Mouse (Mus musculus): ENCODE results near the gene Rps15. TPM values are rescaled to one million over a fixed set of nuclear protein-coding genes. Genes with fewer than 3 reads are reported as not detected.

The Rps15 gene
- polyA plus RNA-seq, 1 experiment from 2014 or later, result 836 TPM

DNA sequence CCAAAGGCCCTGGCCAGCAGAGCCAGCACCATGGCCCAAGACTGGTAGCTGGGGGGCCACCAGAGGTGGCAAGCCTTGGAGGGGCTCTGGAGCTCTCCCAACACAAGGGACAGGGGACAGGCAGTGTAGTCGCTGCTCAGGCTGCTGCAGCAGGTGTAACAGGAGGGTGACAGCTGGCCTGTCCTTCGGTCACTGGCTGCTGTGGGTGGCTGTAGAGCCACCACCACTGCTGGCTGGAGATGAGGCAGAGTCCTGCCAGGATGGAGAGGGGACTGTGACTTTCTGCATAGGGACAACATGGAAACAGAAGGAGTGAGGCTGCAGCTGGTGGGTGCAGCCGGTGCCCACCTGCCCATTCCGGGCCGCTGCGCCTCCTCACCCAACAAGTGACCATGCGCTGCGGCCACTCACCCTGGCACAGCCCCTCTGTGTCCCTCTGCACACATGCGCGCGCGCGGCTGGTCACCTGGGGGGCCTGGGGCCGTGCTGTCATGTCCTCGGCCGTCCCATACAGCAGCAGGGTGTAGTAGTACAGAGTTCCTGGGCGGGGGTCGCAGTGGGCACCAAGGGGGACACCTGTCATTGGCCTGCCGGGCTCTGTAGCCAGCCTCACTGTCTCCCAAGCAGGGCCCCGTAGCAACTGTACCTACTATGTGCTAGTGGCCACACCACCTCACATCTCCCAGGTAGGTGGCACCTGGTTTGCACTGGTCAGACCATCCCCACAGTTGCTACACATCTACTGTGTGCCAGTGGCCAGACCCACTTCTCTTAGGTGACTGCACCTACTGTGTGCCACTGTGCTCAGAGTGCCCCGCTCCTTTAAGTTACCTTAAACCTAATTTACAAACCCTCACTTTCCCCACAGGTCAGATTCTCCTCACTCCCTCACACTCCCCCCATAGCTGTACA, 29.7 kb downstream of the Rps15 start:
- H3K9me3 ChIP-seq (replicated peaks), result no peaks in the 10 kb centered on the region
- H3K27me3 ChIP-seq, result peaks cover 9% of the 10 kb centered on the region; the same call in 1 of the 2 replicates
- H3K4me1 ChIP-seq (replicated peaks), result peaks cover 84% of the 10 kb centered on the region
- peak overlapping the region; percentile 80 for H3K4me3 ChIP-seq (replicated peaks)
- 83% methylated on average over 21 of the region's 21 CpGs for WGBS (ENCODE audit: insufficient replicate concordance)
- no peak for ATAC-seq (ENCODE audit: low read depth)
- peak overlapping the region; percentile 91 for H3K27ac ChIP-seq
- peaks cover 24% of the 10 kb centered on the region for H3K36me3 ChIP-seq
- peak overlapping the region; percentile 82 for H3K9ac ChIP-seq
- no peak for DNase-seq
- peak overlapping the region; percentile 100 for H3K4me2 ChIP-seq

DNA sequence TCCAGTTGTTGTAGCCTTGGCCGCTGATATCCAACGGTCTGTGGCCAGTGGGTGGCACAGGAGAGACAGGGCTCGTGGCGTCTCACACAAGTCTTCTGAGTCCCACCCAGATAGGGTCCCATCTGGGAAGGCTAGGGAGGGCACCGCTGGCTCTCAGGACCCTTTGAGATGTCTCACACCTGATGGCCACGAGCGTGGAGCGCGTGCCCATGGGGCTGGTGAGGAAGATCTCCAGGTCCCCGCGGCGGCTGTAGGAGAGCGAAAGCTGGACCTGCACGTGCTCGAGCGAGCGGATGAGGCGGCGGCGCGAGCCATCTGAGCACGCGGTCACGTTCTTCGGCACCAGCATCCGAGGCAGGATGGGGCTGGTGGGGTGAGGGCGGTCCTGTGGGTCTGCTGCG, 30.6 kb downstream of the Rps15 start:
- DNase-seq, result no peak
- peaks cover 75% of the 10 kb centered on the region for H3K4me1 ChIP-seq (replicated peaks)
- H3K9ac ChIP-seq, result peak overlapping the region; percentile 82
- ATAC-seq (ENCODE audit: low read depth), result peak; percentile 8; the same call in 1 of the 2 replicates
- 2% methylated on average over 28 of the region's 28 CpGs for WGBS (ENCODE audit: insufficient replicate concordance)
- peak overlapping the region; percentile 91 for H3K27ac ChIP-seq
- H3K36me3 ChIP-seq, result peaks cover 17% of the 10 kb centered on the region
- H3K27me3 ChIP-seq, result 0 out of 2 replicates have a peak, but pooled peaks cover under 1% of the 10 kb centered on the region
- H3K4me2 ChIP-seq, result peak overlapping the region; percentile 100
- no peaks in the 10 kb centered on the region for H3K9me3 ChIP-seq (replicated peaks)
- peak overlapping the region; percentile 80 for H3K4me3 ChIP-seq (replicated peaks)

DNA sequence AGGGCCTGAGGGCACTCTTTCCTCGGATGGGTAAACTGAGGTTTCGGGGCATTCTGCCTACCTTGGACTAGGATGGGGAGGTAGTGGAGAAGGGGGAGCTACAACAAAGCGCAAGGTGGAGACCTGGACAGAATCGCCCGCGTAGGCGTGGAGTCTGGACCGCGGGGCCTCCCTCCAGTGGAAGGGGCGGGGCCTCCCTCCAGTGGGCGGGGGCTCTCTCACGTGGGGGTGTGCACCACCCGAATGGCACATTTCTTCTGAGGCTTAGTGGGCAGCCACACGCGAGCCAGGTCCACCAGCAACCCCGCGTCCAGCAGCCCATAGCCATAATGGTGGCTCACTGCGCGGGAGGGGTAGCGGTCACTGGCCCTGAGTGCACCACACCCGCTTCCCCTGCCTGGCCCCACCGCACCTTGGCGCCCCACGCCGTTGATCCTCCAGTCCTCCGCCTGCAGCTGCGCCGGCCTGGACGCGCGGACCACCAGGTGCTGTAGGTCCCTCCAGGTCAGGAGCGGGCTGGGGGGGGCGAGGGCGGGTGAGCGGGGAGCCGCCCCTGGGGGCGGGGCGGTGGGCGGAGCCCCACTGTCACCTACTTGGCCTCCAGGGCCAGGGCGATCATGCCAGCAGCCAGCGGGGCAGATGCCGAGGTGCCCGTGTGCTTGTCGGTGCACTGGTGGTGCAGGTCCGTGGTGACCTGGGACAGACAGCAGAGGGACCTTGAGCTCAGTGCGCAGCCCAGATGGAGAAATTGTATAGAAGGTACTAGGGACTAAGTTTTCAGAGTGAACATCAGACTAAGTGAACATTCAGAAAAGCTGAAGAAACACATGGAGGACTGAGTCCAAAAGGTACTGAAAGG, 31.2 kb downstream of the Rps15 start:
- Histone ChIP-seq H3K27me3 (no peaks in the 10 kb centered on the region), H3K36me3 (peaks cover 10% of the 10 kb centered on the region), H3K4me1 (replicated peaks) (peaks cover 73% of the 10 kb centered on the region), H3K9me3 (replicated peaks) (no peaks in the 10 kb centered on the region), H3K4me2 (peak overlapping the region; percentile 100), H3K27ac (peak overlapping the region; percentile 91), H3K9ac (peak overlapping the region; percentile 82), H3K4me3 (replicated peaks) (peak overlapping the region; percentile 80)
- under 1% methylated on average over 44 of the region's 46 CpGs for WGBS (ENCODE audit: insufficient replicate concordance)
- ATAC-seq (ENCODE audit: low read depth) (peak; percentile 67), DNase-seq (peak; percentile 77)

DNA sequence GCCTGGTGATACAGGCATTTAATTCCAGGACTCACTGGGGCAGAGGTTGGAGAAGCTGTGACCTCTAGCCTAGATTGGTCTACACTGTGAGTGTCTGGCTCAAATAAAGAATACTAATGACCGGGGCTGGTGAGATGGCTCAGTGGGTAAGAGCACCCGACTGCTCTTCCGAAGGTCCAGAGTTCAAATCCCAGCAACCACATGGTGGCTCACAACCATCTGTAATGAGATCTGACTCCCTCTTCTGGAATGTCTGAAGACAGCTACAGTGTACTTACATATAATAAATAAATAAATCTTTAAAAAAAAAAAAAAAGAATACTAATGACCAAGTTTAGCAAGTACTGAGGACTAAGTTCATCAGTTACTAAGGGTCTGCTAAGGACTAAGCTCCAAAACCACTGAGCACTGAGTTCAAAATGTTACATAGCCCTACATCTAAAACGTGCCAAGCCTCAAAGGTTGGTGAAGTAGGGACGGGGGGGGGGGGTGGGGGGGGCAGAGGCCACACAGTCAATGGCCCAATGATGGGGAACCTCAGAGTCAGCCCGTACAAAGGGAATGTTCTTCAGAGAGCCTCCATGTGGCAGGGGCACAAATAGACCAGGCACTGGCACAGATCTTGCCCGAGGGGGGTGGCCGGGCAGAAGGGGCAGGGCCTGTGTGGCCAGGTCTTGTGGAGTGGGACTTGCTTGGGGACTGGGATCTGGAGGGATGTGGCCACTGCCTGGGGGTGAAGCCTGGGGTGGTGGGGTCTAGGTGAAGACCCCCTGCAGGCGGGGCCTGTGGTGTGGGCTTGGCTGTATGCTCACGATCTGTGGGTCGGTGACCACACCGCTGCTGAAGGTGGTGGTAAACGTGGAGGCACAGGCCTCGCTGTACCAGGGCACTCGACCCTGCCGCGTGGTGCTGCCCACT, 32.1 kb downstream of the Rps15 start:
- Histone ChIP-seq H3K4me1 (replicated peaks) (peaks cover 73% of the 10 kb centered on the region), H3K4me2 (peak overlapping the region; percentile 100), H3K9me3 (replicated peaks) (no peaks in the 10 kb centered on the region), H3K27ac (peak overlapping the region; percentile 91), H3K36me3 (peaks cover 1% of the 10 kb centered on the region), H3K27me3 (no peaks in the 10 kb centered on the region), H3K4me3 (replicated peaks) (peak overlapping the region; percentile 80), H3K9ac (peak overlapping the region; percentile 82)
- ATAC-seq (ENCODE audit: low read depth) (no peak), DNase-seq (no peak)
- WGBS (ENCODE audit: insufficient replicate concordance), result 73% methylated on average over 17 of the region's 17 CpGs

DNA sequence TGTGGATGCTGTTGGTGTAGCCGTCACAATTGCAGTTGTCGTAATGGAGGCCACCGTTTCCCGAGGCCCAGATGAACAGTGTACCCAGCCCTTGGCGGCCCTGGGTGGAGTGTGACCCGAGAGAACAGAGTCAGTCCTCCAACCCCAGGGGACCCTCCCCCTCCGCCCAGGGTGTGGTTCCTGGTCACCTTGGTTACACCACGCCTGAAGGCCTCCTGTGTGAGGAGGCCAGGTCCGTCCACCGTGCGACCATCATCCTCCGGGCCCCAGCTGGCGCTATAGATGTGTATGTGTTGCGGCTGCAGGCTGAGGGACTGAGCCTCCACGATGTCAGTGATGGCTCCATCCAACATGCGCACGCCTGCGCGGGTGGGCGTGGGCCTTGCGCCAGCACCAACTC, 32.8 kb downstream of the Rps15 start:
- 74% methylated on average over 21 of the region's 21 CpGs for WGBS (ENCODE audit: insufficient replicate concordance)
- no peak for DNase-seq
- H3K9me3 ChIP-seq (replicated peaks), result no peaks in the 10 kb centered on the region
- 0 out of 2 replicates have a peak overlapping the region, but pooled peaks have one; percentile 15 for H3K9ac ChIP-seq
- no peaks in the 10 kb centered on the region for H3K27me3 ChIP-seq
- no peak overlapping the region; the same call in 1 of the 2 replicates for H3K27ac ChIP-seq
- peaks cover 74% of the 10 kb centered on the region for H3K4me1 ChIP-seq (replicated peaks)
- no peak overlapping the region for H3K4me3 ChIP-seq (replicated peaks)
- no peak for ATAC-seq (ENCODE audit: low read depth)
- H3K36me3 ChIP-seq, result no peaks in the 10 kb centered on the region
- H3K4me2 ChIP-seq, result no peak overlapping the region

DNA sequence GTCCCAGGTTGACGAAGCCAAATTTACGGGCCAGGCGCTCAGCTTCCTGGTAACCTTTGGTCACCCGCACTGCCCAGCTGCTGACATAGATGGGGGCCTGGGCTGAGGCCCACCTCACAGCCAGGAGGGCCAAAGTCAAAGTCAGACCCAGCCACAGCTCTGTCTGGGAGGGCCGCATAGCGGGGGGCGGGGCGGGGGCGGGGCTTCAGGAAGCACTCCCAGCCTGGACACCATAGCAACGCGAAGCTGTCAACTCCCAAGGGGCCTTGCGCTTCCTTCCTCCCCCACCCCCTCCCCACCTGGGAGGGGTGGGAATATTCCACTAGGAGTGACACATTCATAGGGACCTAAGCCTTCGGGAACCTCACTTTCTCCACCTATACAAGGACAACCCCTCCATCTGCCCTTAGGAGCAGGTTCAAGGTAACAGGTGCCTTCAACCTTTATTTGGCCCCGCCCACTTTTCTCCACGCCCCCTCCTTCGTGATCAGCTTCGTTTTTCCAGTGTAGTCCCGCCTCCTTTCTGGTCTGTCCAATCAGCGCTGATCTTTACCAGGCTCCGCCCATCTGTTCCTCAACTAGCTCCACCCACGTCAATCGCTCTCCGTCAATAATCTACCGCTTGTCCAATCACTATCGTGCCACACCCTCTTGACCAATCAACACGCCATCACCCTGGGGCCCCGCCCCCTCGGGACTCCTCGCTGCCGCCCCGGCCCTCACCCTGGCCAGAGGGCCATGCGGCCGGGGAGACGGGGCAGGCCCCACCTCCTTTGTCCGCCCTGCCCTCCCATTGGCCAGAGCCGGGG, 37.2 kb downstream of the Rps15 start, which contains the start of the genes Pcsk4 and Reep6:
Gene Pcsk4, minus strand, starts transcription at position 226 of the 809 bp plus-strand sequence.
Gene Reep6, plus strand, starts transcription at position 681 of the 809 bp plus-strand sequence.
- Histone ChIP-seq H3K27ac (peak within 1 kb of the TSS; percentile 96), H3K4me3 (replicated peaks) (peak within 1 kb of the TSS; percentile 71), H3K27me3 (peaks cover 3% of the 10 kb centered on the region; the same call in 1 of the 2 replicates), H3K9ac (peak within 1 kb of the TSS; percentile 83), H3K9me3 (replicated peaks) (no peaks in the 10 kb centered on the region), H3K4me2 (peak within 1 kb of the TSS; percentile 98), H3K36me3 (peaks cover 13% of the 10 kb centered on the region), H3K4me1 (replicated peaks) (peaks cover 77% of the 10 kb centered on the region)
- peak; percentile 81 for ATAC-seq (ENCODE audit: low read depth)
- WGBS (ENCODE audit: insufficient replicate concordance), result 6% methylated on average over 36 of the region's 36 CpGs
- DNase-seq, result peak; percentile 100

DNA sequence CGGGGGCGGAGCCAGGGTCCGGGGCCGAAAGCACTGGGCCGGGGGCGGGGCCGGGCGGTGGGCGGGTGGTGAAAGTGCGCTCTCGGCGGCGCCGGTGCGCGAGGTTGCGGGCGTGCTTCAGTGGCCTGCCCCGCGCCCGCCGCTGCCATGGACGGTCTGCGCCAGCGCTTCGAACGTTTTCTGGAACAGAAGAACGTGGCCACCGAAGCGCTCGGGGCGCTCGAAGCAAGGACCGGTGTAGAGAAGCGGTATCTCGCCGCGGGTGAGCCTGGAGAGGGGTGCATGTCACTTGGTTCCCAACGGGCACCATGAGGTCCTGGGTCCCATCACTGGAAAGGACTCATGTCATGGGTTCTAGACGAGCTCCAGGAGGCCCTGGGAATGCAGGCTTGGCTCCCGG, 37.8 kb downstream of the Rps15 start:
- Histone ChIP-seq H3K27ac (peak overlapping the region; percentile 96), H3K36me3 (peaks cover 19% of the 10 kb centered on the region), H3K4me2 (peak overlapping the region; percentile 98), H3K9ac (peak overlapping the region; percentile 83), H3K4me3 (replicated peaks) (peak overlapping the region; percentile 71), H3K4me1 (replicated peaks) (peaks cover 75% of the 10 kb centered on the region), H3K9me3 (replicated peaks) (no peaks in the 10 kb centered on the region), H3K27me3 (peaks cover 3% of the 10 kb centered on the region; the same call in 1 of the 2 replicates)
- ATAC-seq (ENCODE audit: low read depth), result no peak
- WGBS (ENCODE audit: insufficient replicate concordance), result 1% methylated on average over 41 of the region's 41 CpGs
- no peak for DNase-seq

DNA sequence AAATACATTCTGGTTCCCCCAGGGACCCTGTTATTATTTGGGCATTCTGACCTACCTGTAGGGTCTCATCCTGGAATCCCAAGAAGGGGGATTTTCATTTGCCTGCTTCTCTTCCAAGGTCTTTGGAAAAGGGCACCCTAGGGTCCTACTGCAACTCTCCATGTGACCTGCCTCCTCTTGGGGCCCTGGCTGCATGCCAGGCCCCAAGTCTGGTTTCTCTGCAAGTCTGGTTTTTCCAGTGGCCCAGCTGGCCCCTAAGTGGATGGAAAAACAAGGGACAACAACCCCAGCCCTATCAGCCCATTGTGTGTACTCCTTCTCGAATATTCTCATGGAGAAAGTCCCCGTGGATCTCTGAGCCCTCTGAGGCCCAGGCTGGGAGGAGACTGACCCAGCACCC, 38.6 kb downstream of the Rps15 start:
- DNase-seq (no peak), ATAC-seq (ENCODE audit: low read depth) (no peak)
- H3K27ac ChIP-seq, result peak overlapping the region; percentile 96
- peaks cover 27% of the 10 kb centered on the region for H3K36me3 ChIP-seq
- peak overlapping the region; percentile 98 for H3K4me2 ChIP-seq
- 55% methylated on average over 2 of the region's 2 CpGs for WGBS (ENCODE audit: insufficient replicate concordance)
- H3K9ac ChIP-seq, result peak overlapping the region; percentile 83
- H3K4me1 ChIP-seq (replicated peaks), result peaks cover 69% of the 10 kb centered on the region
- H3K9me3 ChIP-seq (replicated peaks), result no peaks in the 10 kb centered on the region
- peaks cover 8% of the 10 kb centered on the region for H3K27me3 ChIP-seq
- H3K4me3 ChIP-seq (replicated peaks), result peak overlapping the region; percentile 71

DNA sequence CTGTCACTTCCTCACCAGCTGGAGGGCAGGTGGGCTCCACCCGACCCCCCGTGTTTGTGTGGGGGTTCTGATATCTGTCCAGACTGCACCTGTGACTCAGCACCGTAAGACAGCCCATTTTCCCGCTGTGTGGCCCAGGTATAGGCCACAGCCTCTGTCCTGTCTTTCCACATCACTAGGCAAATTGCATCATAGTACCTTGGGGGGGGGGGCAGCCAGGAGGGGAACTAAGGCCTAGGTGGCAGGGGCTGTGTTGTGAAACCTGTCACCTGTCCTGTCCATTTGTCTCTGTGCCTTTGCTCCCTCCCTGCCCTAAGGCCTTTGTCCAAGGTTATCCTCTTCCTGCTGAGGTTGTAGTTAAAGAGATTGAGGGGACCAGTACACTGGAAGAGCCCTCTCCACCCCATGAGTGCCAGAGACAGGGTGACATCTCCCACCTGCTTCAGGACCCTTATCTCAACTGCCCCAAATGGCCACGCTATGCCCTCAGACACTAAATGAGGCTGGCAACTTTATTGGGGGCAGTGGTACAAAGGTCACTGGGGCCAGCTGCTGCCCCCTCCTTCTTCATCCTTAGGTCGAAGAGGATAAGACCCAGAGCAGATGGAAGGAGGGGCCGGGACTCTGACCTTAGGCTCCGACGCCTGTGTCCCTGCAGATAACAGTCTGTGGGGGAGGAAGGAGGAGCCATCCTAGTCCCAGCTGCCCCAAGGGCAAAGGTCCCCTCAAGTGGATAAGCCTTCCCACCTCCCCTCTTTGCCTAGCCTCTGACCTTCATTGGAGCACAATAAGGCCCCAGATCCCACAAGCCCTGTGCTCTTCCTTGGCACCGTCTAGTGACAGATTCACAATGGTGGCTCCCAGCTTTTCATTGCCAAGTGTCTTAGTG, 39.6 kb downstream of the Rps15 start:
- peak overlapping the region; percentile 98 for H3K4me2 ChIP-seq
- WGBS (ENCODE audit: insufficient replicate concordance), result 14% methylated on average over 10 of the region's 10 CpGs
- H3K4me3 ChIP-seq (replicated peaks), result peak overlapping the region; percentile 71
- DNase-seq, result peak; percentile 83
- peak overlapping the region; percentile 83 for H3K9ac ChIP-seq
- H3K27me3 ChIP-seq, result peaks cover 8% of the 10 kb centered on the region
- peaks cover 66% of the 10 kb centered on the region for H3K4me1 ChIP-seq (replicated peaks)
- H3K9me3 ChIP-seq (replicated peaks), result no peaks in the 10 kb centered on the region
- peak overlapping the region; percentile 96 for H3K27ac ChIP-seq
- peak; percentile 79 for ATAC-seq (ENCODE audit: low read depth)
- peaks cover 35% of the 10 kb centered on the region for H3K36me3 ChIP-seq

Measured in liver, embryonic 13.5 days (tissue).